Mouse (Mus musculus): ENCODE measurements around the gene 4930579G24Rik. TPM values are rescaled to one million over a fixed set of nuclear protein-coding genes. Genes with fewer than 3 reads are reported as not detected.

The 4930579G24Rik gene
- polyA plus RNA-seq (2014; fragmentation: Illumina TruSeq; extraction: RNeasy Lipid Tissue Mini Kit (QIAGEN cat#74804); ENCODE audit: low read depth, low replicate concordance): 3.4 TPM

GRCm38 (mm10) chr3:79628561-79629415 is at the start of gene 4930579G24Rik:
Gene 4930579G24Rik (plus strand): TSS chr3:79629079.

GRCm38 (mm10) chr3:79590863-79591792 is 37.8 kb upstream of the 4930579G24Rik start, which contains the start of gene Ppid:
Gene Ppid (plus strand): TSS chr3:79591342.

GRCm38 (mm10) chr3:79629416-79629730 is 494 bp downstream of the 4930579G24Rik start, which contains the start of gene Etfdh:
Gene Etfdh (minus strand): TSS chr3:79629500.

Other genes starting within 250 kb of the 4930579G24Rik start
- 30.4 TPM for gene Fnip2, start 61.3 kb upstream of the 4930579G24Rik start, polyA plus RNA-seq (2014; fragmentation: Illumina TruSeq; extraction: RNeasy Lipid Tissue Mini Kit (QIAGEN cat#74804); ENCODE audit: low read depth, low replicate concordance)
- 127 TPM for gene Ppid, start 37.7 kb upstream of the 4930579G24Rik start, polyA plus RNA-seq (2014; fragmentation: Illumina TruSeq; extraction: RNeasy Lipid Tissue Mini Kit (QIAGEN cat#74804); ENCODE audit: low read depth, low replicate concordance)
- gene Etfdh, start 421 bp downstream of the 4930579G24Rik start, polyA plus RNA-seq (2014; fragmentation: Illumina TruSeq; extraction: RNeasy Lipid Tissue Mini Kit (QIAGEN cat#74804); ENCODE audit: low read depth, low replicate concordance): 382 TPM
- 0.08 TPM for gene Rxfp1, start 108.8 kb downstream of the 4930579G24Rik start, polyA plus RNA-seq (2014; fragmentation: Illumina TruSeq; extraction: RNeasy Lipid Tissue Mini Kit (QIAGEN cat#74804); ENCODE audit: low read depth, low replicate concordance)
- gene Tmem144, start 223.7 kb downstream of the 4930579G24Rik start, polyA plus RNA-seq (2014; fragmentation: Illumina TruSeq; extraction: RNeasy Lipid Tissue Mini Kit (QIAGEN cat#74804); ENCODE audit: low read depth, low replicate concordance): 20.0 TPM

Data from kidney, adult 10 weeks (tissue).